Mouse (Mus musculus) CH12.LX (cell line): ENCODE data around the gene Icam5.

Experiments
- CTCF ChIP-seq, 2 experiments: IDR thresholded peaks in 1 of 2; conservative IDR thresholded peaks in 1 of 2; 2 replicates each; pipeline ENCODE4 v1.5.1; 2011 to 2012; ENCODE audit warnings: low read depth in 2 of 2, low read length in 2 of 2, improper control_type of control experiment in 1 of 2, inconsistent platforms in 1 of 2, mild to moderate bottlenecking in 1 of 2, moderate library complexity in 1 of 2
- ELF1 ChIP-seq: IDR thresholded peaks from 2 replicates; pipeline ENCODE4 v1.6.1; 2014; ENCODE audit warnings: low read depth, mild to moderate bottlenecking, inconsistent platforms, low read length, improper control_type of control experiment
- EP300 ChIP-seq: IDR thresholded peaks from 2 replicates; pipeline ENCODE4 v1.6.1; 2011; ENCODE audit warnings: low read length, improper control_type of control experiment
- JUN ChIP-seq: IDR thresholded peaks from 2 replicates; pipeline ENCODE4 v1.6.1; 2011; ENCODE audit warnings: low read depth, mild to moderate bottlenecking, low read length, improper control_type of control experiment, moderate library complexity; ENCODE audit not compliant: insufficient read depth
- MAX ChIP-seq: IDR thresholded peaks from 2 replicates; pipeline ENCODE4 v1.6.1; 2011; ENCODE audit warnings: low read length, improper control_type of control experiment
- MYC ChIP-seq: IDR thresholded peaks from 2 replicates; pipeline ENCODE4 v1.6.1; 2011; ENCODE audit warnings: low read depth, mild to moderate bottlenecking, improper control_type of control experiment, low read length
- NELFE ChIP-seq: IDR thresholded peaks from 2 replicates; pipeline ENCODE4 v1.6.1; 2011; ENCODE audit warnings: low read depth, low read length, improper control_type of control experiment
- POLR2A ChIP-seq: IDR thresholded peaks from 2 replicates; pipeline ENCODE4 v1.6.1; 2011; ENCODE audit warnings: low read depth, mild to moderate bottlenecking, improper control_type of control experiment, low read length
- RCOR1 ChIP-seq: conservative IDR thresholded peaks from 2 replicates; pipeline ENCODE4 v1.6.1; 2012; ENCODE audit warnings: low read depth, mild to moderate bottlenecking, inconsistent platforms, low read length, improper control_type of control experiment
- ZC3H11A ChIP-seq: IDR thresholded peaks from 2 replicates; pipeline ENCODE4 v1.6.1; 2012; ENCODE audit warnings: low read depth, mild to moderate bottlenecking, inconsistent platforms, low read length, improper control_type of control experiment

DNA sequence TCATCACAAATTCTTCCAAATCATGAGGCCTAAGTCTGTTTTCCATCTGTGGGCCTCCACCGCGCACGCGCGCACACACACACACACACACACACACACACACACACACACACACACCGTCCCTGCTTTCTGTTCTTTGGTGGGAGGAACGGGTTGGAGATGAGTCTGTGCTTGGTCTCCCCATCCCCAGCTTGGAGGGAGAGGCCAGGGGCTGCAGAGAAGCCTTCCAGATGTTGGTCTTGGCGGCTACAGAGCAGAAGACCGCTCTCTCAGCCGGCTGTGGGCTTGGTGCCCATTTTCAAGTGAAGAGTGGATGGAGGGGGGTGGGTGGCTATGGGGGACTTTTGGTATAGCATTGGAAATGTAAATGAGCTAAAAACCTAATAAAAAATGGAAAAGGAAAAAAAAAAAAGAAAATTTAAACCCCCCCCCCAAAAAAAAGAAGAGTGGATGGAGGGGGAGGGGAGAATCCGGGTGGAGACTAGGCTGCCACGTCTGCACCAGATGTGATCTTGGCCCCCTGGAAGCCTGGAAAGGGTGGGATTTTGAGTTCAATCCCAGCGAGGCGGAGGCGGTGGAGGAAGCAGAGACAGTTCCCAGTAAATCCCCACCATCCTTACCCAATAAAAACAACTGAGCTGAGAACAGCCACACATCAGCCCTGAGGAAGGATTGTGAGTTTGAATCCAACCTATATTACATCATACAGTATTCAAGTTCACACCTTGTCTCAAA lies 44.8 kb upstream of the Icam5 start:
- TF ChIP-seq ELF1 (no peak), ZC3H11A (no peak), MYC (no peak), CTCF (conservative IDR thresholded peaks at IDR 0.05 in 1 of 2, IDR thresholded peaks at IDR 0.05 in 1 of 2; ENCODE audit: low read depth in 2 of 2, low read length in 2 of 2) (no peak), POLR2A (no peak), MAX (no peak), EP300 (no peak), JUN (no peak), RCOR1 (no peak), NELFE (no peak)
